Mouse (Mus musculus) mature B cell (primary cell): ENCODE measurements around the gene Zfp61.

Experiments used
- in situ Hi-C: fragments of 300-500 bp; cut with MboI; formaldehyde crosslinking; loops from 2 replicates; pipeline ENCODE4 v1.14.3; 2019

Zfp61 gene

DNA sequence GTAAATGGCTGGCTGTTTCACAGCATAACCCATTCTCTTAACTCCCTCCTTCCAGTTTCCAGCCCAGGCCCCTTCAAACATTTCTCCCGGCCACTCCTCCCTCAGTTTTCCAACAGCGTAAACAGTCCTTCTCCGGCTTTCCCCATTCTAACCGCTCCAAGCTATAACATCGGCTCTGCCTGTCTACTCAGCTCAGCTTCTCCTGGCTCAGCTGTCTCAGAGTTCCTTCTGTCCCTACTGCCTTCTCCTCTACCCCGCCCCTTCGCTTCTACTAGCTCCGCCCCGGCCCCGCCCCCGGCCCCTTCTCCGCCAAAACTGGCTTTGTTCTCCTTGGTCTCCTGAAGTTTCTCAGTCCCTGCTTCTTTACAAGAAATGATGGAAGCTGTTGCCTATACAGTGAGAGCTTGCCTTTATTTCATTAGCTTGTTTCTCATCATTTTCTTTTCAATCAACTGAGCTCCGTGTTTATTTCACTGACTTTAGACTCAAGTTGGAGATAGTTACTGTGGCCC lies at the start of gene Zfp61:
TSS of gene Zfp61 (minus strand) at position 462 of the 512 bp plus-strand sequence.
- in situ Hi-C loops = no loop called here

DNA sequence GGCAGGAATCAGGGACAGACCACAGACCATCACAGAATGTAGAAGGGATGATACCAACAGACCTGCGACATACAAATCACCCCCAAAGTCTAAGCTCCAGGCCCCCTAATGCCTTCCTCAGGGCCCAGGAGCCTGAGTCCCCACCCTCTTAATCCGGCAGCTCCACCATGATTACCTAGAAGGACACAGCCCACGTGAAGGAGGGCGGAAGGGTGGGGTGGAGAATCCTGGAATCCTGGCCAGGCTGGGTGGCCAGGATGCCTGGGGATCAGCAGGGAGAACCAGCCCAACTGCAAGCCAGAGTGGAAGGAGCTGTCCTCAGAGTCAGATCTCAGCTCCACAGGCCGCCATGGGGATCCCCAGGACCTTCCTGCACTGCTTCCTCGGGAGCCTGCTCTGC lies 47.9 kb upstream of the Zfp61 start, which contains the start of gene Lypd5:
TSS of gene Lypd5 (plus strand) at position 301 of the 400 bp plus-strand sequence.
- in situ Hi-C loops = no loop called here

DNA sequence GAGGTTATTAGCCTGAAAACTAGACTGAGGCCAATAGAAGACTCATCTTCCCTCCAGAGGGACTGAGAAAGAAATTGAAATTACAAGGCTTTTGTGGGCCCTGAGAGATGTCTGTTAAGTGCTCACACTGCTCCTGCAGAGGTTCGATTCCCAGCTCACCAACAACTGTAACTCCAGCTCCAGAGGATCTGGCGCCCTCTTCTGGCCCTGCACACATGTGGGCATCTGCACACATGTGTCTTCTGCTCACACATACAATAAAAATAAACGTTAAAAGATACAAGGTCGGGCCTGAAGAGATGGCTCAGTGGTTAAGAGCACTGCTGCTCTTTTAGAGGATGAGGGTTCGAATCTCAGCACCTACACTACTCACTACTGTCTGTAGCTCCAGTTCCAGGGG lies 45.4 kb upstream of the Zfp61 start:
- in situ Hi-C loops = no loop called here

DNA sequence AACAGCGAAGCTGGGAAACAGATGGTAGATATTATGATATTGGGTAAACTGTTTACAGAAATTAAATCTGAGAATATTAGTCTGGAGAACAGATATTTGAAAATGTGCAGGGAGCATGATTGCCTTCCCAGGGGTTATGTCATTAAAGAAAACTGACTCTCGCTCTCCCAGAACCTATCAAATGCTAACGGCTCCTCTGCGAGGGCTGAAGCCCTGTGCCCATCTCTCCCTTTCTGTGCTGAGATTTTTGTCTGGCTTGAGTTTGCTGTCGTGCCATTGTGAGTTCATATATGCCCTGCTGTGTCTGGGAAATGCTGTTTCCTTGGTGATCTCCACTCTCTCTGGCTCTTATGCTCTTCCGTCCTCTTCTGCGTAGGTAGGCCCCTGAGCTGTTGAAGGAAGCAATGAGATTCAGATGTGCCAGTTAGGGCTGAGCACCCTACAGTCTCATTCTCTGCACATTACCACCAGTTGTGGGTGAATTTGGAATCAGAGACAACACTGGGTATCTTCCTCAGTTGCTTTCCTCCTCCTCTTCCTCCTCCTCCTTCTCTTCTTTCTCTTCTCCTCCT lies 42.8 kb upstream of the Zfp61 start:
- in situ Hi-C loops = no loop called here

DNA sequence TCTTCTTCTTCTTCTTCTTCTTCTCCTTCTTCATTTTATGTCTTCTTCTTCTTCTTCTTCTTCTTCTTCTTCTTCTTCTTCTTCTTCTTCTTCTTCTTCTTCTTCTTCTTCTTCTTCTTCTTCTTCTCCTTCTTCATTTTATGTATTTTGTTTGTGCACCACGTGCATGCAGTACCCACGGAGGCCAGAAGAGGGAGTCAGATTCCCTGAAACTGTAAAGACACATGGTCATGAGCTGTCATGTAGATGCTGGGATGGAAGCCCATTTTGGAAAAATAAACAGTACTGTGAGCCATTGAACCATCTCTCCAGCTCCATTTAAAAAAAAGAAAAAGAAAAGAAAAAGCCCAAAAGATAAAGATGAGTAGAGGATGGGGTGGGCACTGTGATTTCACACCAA lies 37.2 kb upstream of the Zfp61 start:
- in situ Hi-C loops = no loop called here

DNA sequence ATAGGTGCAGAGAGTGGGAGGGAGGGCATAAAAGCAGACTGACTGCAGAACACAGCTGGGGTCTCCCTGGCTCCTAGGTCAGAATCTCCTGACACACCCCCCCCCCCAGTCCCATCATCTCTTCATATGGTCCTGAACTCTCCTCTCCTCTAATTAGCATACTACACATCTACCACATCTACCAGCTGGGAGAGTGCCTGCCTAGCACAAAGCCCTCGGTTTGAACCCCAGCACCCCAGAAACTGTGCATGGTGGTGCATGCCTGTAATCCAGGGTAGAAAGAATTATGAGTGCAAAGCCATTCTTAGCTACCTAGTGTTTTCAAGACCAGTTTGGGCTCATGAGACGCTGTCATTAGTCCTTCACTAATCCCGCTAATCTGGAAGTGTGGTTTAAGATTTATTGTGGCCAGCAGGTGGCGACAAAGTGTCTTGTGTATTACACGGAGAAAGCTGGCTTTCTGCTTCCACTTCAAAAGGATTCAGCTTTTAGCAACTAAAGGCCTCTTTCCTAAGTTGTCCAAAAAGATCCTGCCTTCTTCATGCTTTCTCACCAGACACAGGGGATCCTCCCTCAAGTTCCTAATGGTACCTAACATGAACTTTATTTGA lies 34.8 kb upstream of the Zfp61 start:
- in situ Hi-C loops = no loop called here

DNA sequence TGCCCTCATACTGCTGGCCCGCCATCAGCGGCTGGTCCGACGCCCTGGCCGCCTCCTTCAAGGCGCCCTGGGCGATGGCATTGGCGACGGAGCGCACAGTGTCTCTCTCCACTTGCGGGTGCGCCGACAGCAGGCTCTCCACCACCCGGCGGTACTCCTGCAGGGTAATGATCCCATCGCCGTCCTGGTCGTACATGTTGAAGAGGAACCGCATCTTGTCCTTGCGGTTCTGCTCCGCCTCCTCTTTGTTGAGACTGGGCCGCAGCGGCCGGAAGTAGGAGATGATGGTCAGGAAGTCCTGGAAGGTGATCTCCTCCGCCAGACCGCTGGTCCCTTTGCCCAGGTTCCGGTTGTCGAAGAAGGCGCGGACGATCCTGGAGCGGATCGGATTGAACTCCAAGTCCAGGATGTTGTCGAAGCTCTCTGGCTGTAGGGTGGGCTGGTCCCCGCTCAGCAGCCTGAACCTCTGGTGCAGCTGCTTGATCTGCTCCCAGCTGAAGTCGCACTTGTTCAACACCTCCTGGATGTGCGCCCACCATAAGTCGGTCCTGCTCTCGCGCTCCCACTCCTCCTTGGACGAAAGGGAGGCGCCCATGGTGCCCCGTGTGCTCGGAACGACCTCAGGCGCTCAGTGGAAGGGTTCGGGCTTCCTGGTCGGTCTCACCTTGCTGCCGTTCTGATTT lies 32.4 kb upstream of the Zfp61 start, which contains the start of gene Tescl:
TSS of gene Tescl (minus strand) at position 633 of the 683 bp plus-strand sequence.
- in situ Hi-C loops = no loop called here

DNA sequence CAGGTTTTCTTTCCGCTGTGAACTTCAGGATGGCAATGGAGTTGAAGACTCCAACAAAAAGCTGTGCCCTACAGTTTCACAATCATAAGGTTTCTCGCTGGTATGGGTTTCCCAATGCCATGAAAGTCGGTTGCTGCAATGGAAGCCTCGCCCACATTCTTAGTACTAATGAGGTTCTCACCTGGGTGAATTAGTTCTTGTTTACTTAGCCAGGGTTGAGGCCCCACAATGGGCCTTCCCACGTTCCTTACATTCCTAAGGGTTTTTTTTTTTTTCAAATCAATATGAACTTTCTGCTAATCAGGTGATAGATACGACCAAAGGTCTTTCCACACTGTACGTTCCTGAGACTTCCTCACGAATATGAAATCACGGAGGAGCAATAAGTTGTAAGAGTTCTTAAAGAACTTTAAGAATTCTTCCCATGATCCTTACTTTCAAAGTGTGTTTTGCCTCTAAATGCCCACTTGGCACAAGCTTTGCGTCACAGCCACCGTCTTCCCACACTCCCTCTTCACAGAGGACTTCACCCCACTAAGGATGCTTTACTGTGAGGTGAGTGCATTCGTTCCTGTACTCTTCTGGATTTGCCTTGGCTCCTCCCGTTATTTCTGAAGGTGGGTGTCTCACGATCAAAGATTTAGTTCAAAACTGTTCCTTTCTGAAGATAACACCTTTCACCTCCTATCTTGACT lies 26.4 kb upstream of the Zfp61 start:
- in situ Hi-C loops = no loop called here

DNA sequence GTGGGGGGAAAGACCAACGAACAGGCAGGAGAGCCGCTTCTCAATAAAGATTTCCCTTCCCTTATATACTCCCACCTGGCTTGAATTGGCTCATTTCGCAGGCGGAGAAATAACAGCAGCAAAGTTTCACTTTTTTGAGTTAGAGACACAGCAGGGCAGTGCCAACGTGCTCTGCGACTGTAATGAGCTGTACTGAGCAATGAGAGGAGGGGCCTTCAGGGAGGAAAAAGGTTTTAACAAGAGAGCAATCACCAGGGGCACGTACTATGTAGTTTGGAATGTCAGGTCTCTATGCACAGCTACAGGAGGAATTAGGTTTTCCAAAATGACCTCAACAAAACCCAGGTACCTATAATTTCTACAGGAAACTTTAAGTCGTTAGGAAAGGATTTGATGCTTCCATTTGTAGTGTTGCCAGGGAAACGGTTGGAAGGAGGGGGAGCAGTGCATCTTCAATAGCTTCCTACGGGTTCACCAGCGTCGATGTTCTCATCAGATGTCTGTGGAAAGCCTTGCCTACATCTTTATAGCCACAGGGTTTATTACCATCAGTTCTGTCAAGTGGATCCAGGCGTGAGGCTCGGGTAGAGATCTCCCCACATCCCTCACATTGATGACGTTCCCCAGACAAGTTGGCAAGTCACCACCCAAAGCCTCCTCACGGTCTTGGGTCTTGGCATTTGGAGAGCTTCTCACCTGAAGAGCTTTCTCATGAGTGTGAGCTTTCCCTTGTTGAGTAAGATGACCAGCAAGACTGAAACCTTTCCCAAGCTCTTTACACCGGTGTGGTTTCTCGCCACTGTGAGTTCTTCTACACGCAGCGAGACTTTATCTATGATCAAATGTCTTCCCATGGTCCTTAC lies 25.5 kb upstream of the Zfp61 start:
- in situ Hi-C loops = no loop called here

DNA sequence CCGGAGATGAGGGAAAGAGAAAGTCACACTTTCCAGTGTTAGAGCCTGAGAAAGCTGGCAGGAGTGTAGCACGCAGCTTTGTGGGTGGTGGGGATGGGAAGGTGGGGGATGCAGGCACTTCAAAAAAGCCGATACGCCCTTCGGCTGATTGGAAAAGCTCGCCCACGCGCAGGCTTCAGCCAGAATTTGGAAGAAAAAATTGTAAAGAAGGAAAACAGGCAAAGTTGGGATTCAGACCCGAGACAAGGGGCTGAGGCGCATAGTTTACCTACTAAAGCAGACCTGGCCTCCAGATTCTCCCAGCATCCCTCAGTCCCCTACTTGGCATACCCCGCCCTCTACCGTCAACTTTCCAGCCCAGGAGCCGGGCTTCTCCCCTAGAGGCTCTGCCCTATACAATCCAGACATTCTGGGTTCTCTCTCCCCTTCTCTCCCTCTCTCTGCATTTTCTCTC lies 24.7 kb upstream of the Zfp61 start:
- in situ Hi-C loops = no loop called here

DNA sequence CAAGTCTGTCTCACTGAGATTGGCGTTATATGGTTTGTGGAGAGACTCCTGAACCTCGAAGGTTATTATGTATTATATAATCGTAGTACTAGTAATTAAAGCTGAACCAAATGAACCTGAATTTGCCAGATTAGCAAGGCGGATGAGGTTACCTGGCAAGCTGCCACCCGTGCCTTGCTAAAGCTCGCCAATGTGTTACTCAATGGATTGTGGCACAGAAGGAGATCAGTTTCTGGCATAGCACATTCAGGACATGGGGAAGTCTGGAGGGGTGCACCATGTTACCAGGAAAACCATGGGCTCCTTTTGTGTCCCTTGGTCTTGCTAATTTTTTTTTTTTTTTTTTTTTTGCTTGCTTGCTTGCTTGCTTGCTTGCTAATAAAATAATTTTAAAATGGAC lies 24.2 kb upstream of the Zfp61 start:
- in situ Hi-C loops = no loop called here

DNA sequence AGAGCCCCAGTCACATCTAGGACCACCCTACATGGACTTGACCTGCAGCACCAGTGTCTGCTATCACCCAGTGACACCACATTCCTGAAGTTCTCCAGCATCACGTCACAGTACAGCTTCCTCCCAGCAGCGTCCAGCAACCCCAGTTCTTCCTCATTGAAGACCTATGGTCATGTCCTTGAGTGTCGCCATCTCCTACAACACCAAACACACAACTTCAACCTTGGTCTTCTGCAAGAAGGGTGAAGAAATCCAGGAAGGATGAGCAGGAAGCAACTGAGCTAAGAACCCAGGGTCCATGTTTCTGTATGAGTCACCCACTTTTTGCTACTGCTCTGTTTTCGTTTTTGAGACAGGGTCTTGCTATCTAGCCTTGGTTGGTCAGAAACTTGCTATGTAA lies 21.6 kb upstream of the Zfp61 start:
- in situ Hi-C loops = no loop called here

DNA sequence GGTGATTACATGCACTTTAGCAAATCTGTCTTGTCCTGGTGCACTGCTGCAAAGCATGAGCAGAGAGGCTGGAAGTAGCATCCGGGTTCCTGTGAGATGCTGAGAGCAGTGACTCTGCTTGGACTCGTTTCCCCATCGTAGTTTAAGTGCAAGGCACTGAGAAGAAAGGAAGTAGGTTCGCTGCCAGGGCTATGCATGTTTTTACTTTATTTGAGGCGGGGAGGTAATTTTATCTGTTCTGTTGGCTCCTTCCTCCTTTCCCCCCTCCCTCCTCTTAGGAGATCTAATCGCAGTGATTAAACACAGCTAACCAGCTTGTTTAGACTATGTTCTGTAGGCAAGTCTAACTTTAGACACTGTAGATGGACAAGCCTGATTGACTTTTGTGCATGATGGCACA lies 17.9 kb upstream of the Zfp61 start:
- in situ Hi-C loops = no loop called here

DNA sequence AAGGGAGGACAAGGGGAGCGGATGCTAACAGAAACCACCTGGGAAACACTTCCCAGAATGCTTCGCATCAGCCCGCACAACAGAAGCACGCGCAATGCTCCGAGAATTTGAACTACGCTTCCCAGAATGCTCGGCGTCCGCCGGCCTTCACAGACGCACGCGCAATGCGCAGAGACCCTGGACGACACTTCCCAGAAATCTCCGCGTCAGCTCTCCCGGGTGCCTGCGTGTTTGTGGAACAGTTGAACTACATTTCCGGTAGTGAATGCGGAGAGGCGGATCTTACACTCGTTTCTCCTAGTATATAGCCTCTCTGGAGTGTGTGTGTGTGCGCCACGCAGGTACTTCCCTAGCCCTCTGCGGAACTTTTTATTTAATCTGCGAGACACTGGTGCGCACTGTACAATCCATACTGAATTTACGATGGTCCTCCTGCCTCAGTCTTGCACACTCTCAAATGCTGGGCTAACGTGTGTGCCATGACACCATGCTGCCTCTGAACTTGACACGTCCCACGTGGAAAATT lies 15.6 kb upstream of the Zfp61 start, which contains the start of gene Zfp94:
TSS of gene Zfp94 (minus strand) at position 100 of the 526 bp plus-strand sequence.
- in situ Hi-C loops = no loop called here

DNA sequence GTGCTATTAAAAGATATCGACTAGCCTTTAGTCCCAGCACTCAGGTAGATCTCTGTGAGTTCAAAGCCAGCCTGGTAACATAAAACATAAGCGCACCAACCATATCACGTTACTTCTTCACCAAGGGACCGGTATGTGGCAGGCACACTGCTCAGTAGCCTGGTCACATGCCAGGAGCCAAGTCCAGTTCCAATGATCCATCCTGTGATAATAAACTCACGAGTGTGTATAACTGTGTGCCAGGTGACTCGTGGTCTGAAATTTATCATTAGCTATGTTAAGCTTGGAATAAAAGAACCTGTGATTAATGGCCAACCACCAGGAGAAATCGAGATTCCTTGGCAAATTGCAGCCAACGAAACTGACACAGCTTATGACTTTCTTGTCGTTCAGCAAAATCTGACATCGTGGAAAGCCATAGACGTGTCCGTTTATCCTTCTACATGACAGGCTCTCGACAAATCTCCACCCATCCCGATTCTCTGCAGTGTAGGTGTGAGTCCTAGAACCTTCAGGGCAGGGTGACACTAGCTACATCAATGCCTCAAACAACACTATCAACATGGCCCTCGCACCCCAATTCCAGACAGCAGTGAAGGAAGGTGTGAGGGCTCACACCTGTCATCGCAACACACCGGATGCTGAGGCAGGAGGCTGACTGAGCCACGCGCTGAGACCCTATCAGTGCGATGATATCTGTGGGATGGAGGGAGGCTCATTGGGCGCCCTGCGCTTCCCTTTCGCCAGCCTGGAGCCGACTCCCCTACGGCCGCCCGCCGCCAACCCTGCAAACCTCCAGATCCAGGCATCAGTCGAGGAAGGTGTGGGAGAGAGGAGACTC lies 14.9 kb upstream of the Zfp61 start:
- in situ Hi-C loops = no loop called here

DNA sequence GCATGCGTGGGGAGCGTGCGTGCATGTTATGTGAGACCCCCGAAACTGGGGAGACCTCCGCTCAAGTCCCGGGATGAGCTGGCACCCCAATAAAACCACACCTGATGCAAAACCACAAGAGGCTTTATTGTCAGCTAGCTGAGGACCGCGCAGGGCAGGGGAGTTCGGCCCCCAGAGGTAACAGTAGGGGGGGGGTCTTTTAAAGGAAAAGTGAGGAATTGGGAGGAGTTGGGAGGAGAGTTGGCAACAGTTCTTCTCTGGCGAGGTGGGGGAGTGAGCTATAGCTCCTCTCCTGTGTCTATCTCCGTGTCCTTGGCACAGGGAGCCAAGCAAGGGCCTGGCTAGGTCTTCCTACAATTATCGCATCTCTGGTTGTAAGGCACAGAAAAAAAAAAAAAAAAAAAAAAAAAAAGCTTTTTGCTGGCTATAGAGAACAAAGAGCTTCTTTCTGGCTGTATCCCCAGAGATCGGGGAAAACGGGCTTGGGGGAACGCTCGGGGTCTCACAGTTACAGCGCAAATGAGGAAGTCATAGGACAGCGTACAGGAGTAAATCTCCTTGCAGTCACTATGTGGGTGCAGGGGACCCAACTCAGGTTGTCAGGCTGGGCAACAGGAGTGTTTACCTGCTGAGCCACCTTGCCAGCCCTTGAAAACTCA lies 1.1 kb downstream of the Zfp61 start:
- in situ Hi-C loops = no loop called here

DNA sequence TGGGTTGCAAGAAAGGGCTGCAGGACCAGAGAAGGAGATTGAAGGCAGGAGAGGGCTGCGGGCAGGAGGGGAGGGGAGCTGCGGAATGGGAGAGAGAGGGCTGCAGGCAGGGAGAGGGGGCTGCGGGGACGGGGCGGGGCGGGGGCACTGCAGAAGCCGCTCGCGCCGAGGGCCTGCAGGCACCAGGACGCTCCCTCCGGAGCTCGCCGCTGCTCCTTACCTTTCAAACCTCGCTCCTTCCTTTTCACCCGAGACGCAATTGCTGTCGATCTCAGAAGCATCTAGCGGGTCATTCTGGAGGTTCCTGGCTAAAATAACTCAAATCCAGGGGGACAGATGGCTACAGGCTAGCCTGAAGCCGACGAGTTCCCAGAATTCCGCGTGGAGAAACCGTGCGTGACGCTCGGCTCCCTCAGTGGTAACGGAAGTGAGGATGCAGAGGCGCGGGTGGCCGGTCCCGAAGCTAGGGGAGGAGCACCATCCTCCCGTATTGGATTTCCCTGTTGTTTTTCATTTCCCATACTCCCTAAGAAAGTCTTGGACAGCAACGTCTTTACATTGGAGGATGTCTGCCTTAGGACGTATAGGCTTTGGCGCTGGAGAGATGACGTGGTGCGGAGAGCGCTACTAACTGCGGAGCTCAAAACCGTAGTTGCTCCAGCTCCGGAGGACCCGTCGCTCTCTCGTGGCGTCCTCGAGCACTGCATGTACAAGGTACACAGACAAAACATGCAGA lies 1.9 kb downstream of the Zfp61 start:
- in situ Hi-C loops = no loop called here

DNA sequence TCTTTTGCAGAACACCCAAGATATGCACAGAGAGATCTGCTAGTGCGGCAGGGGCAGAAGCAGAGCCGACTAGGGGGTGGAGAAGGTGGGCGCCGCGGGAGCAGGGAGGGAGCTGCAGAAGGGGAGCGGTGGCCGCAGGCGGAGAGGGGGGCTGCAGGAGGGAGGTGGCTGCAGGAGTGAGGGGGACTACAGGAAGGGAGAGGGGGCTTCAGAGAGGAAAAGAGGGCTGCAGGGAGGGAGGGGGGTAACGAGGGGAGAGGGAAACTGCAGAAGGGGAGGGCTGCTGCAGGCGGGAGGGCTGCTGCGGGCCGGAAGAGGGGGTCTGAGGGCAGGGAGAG lies 2.4 kb downstream of the Zfp61 start:
- in situ Hi-C loops = no loop called here
